Mouse (Mus musculus) left cerebral cortex, postnatal 4 days (tissue): ENCODE data around the gene Rsbn1. TPM values are rescaled to one million over a fixed set of nuclear protein-coding genes. Genes with fewer than 3 reads are reported as not detected.
A peak's percentile ranks its signal among the peaks of the same experiment; 100 is the strongest.

Experiments
- DNase-seq: peaks from one replicate; pipeline ENCODE4 v3.0.0-alpha.2; 2022
- intact Hi-C: fragments of 180-260 bp; cut with DNase I; formaldehyde crosslinking; loops from one replicate; pipeline ENCODE4 v1.15.1; 2025
- total RNA-seq, 2 experiments: library from RNA; stranded (reverse); gene quantifications; 2 replicates each; pipeline ENCODE4 v1.2.3; 2021

Gene Rsbn1
- total RNA-seq, 2 experiments from 2014 or later = 27.0 to 29.2 TPM

DNA sequence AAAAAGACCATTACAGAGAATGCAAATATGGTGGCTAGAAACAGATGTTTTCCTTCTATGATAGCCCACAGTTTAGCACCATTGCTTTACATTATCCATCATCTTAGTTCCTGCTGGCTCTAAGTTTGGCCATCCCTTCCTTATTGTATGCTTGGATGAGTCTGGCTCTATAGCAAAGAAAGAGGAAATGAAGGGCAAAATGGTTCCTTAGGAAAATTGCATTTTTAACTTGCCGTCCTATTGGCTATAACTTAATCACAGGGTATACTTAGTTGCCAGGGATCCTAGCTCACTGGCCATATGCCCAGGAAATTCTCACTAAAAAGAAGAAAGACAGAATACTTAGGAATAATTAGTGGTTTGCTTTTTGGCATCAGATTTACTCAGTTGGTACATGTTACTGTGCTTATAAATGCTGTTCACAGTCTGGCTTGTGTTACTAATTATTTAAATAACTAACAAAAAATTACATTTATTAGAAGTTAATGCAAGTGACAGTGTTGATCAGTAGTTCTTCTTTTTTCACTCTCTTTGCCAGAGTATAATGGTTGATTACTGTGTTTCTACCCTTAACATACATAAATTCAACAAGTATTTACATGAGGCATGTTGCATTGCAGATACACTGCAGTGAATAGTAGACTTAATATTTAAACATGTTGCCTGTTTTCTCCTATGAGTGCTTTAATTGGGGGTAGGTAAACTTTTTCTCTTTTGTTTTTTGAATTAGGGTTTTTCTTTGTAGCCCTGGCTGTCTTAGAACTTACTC lies 31.1 kb downstream of the Rsbn1 start:
- intact Hi-C loops = no loop called here
- DNase-seq = peak; percentile 25

GRCm38 (mm10) chr3:103948666-103949065 lies 34.7 kb downstream of the Rsbn1 start:
- DNase-seq = no peak
- intact Hi-C loops = no loop called here

GRCm38 (mm10) chr3:103960622-103961021 lies 46.7 kb downstream of the Rsbn1 start:
- no peak for DNase-seq
- intact Hi-C loops = loop anchor here (5.0 kb wide), 1 partner anchor 33 kb away; no protein-coding TSS in a partner anchor

DNA sequence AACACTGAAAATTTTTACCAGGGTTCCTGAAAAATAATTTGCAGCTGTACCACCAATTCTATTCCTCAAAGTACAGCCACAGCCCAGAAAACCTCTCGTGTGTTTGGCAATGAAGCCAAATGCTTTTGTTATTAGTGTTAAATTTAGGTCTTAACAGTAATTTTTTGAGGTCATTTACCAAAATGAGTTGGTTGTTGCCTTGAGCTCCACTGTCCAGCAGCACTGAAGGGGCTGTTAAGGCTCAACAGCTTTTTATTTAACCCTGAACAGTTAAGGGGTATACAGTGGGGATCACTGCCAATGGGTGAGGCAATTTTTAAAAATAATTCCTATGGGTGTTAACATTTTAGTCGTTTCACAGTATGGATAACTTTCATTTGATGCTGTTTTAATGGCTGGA lies 53.3 kb downstream of the Rsbn1 start:
- intact Hi-C loops = no loop called here
- DNase-seq = no peak

DNA sequence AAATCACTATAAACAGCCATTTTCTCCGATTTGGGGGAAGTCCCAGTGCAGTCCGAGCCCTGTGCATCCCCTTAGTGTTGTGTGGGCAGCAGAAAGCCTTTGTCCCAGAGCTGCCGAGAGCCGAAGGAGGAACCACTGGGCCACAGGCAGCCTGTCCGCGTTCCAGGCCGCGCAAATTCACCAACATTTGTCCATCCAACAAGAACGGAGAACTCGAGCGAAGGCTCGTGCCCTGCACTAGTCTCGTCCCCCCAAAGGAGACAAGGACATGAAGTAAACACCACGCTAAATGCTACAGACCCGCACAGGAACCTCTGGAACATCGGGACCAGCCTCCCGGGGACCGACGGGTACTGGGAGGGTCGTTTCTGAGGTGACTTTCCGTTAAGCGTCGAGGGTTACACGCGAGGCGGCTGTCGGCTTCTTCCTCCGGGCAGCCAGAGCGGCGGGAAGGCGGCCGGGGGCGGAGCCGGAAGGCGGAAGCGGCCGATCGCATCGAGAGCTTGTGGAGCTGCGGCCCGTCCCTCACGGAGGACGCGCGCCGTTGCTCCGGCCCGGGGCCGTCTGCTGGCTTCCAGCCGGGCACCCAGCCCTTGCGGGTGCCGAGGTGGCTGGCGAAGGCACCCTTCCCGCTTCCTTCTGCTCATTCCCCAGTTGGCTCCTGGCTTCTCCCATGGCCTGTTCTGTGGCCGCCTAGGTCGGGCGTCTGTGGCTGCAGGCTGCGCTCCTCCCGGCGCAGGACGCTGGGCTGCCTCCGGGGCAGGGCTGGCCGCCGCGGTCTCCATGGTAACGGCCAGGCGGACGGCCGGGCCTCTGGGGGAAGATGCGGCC lies 54.2 kb downstream of the Rsbn1 start, which contains the start of gene Phtf1:
TSS of gene Phtf1 (plus strand) at position 250 of the 831 bp plus-strand sequence.
- intact Hi-C loops = no loop called here
- peak; percentile 85 for DNase-seq

GRCm38 (mm10) chr3:103968701-103969100 lies 54.8 kb downstream of the Rsbn1 start:
- DNase-seq = peak; percentile 67
- intact Hi-C loops = no loop called here

- no peak for DNase-seq
- intact Hi-C loops = no loop called here
Measured at GRCm38 (mm10) chr3:103971157-103971556, 57.2 kb downstream of the Rsbn1 start.

DNA sequence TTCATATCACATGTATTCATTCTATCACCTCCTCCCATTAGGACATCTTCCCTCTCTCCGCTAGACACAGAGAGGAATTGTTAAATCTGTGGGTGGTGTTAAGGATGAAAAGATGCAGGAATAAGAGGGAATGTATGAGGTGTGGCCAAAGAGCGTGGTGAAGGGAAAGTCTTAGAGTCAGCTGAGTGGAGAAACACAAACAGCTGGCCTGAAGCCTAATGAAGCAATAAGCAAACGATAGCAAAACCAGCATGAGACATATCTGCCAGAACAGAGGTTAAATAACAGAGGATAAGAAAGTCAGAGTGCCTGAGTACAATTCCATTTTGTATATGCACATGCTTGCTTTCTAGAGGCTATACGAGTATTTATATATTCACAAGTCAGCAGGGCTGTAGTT lies 70.6 kb downstream of the Rsbn1 start:
- no peak for DNase-seq
- intact Hi-C loops = no loop called here

DNA sequence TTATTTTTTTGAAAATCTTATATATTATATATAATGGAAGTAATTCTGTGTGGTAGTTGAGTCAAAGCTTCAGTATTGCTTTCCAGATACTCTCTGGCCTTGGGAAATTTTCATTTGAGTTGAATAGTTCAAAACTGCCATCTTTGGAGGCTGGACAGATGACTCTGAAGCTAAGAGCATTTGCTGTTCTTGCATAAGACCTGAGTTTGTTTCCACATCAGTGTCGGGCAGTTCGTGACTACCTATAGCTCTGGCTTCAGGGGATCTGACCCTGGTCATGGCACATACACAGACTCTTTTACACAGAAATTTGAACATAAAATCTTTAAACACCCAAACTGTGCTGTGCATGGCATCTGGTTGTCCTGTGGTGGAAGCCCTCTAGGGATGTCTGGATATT lies 71.3 kb downstream of the Rsbn1 start:
- no peak for DNase-seq
- intact Hi-C loops = no loop called here

DNA sequence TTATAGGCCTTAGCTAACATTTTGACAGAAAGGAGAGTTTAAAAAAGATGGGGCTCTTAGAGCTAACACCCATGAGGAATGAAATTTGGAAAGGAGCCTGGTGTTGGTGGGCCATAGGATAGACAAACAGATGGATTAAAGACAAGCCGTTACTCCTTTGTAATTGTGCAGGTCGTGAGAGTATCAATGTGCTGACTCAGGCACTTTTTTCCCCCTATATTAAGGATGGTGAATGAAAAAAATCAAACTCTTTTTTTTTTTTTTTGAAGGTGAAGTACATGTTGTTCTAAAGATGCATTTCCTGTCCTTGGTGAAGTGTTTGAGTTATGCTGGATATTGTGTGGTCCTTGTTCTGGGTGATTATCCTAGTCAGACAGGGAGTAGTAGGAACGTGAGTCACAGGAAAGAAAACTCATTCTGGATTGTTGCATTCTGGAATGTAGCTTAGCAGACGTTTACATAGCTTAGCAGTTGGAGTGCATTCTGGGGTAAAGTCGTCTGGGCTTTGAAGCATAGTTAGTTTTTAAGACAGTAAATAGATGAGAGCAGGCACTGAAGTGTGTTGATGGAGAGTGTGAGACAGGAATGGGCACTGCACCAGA lies 74.0 kb downstream of the Rsbn1 start:
- intact Hi-C loops = no loop called here
- DNase-seq = no peak

GRCm38 (mm10) chr3:103989352-103989751 lies 75.4 kb downstream of the Rsbn1 start:
- no peak for DNase-seq
- intact Hi-C loops = no loop called here

GRCm38 (mm10) chr3:103991271-103991670 lies 77.4 kb downstream of the Rsbn1 start:
- intact Hi-C loops = no loop called here

DNA sequence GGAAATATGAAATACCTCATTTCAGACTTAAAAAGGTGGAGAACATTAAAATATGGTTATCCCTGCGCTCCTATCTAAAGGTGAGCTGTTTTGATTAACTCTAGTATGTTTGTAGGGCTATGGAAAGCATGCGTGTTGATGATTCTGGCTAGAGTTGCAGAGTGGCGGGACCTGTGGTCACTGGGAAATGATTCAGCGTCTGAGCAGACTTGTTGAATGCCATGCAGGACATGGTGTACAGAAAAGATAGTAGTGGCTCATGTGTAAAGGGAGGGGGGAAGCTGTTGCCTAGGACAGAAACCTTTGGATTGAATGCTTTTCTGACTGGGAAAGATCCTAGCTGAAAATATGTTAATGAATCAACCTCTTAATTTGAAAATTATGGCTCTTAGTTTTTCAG lies 84.8 kb downstream of the Rsbn1 start:
- intact Hi-C loops = no loop called here

More at GRCm38 (mm10) chr3:103991271-103991670, 77.4 kb downstream of the Rsbn1 start:
- DNase-seq = no peak

GRCm38 (mm10) chr3:104006896-104007466 lies 93.1 kb downstream of the Rsbn1 start:
- DNase-seq = no peak
- intact Hi-C loops = no loop called here

More for the DNA sequence above, 84.8 kb downstream of the Rsbn1 start:
- DNase-seq = no peak

DNA sequence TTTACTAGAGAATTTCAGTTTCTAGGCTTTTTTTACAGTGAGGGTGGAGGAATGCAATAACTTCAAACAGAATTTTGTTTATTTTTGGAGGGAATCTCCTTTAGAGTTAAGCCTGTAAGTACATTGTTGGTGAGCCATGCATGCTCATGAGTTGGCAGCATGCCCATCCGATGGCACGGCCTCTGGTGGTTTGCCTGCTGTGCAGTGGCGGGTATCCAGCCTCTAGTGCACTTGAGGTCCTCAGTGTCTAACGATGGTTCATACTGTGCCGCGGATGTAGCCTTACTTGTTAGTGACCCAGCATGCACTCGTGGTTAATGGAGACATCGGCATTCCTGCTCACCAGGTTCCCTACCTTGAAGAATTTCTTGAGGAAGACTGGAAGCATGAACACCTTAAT lies 93.6 kb downstream of the Rsbn1 start:
- intact Hi-C loops = no loop called here
- DNase-seq = peak; percentile 61

DNA sequence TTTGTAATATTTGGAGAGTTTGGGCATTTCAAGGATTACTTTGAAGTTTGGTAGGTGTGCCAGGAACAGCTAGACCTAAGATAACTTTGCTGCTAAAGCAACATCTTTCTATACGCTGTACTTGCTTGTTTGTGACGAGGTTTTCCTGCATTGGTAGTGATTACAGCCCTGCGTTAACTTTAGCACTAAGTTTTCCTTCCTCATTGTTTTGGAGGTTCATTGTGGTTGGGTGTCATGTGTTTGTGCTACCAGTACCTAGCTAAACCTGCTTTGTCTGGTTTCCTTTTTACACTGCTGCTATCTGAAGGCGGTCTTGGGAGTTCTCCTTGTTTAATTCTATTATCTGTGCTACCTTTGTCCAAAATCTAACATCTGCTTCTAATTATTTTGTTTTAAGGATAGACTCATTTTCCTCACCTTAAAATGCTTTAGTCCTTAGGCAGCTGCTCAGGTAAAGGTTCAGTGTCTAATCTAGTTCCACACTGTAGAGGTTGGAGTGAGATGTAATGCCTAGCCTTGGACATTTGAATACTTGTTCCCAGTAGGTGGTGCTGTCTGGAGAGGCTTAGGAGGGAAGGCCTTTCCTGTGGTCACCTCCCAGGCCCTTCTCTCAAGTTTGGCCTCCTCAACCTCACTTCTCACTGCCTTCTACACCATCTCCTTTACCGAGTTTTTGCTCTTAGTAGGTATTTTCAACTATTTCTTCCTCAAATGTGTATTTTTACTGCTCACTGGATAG lies 96.2 kb downstream of the Rsbn1 start:
- intact Hi-C loops = no loop called here
- no peak for DNase-seq

DNA sequence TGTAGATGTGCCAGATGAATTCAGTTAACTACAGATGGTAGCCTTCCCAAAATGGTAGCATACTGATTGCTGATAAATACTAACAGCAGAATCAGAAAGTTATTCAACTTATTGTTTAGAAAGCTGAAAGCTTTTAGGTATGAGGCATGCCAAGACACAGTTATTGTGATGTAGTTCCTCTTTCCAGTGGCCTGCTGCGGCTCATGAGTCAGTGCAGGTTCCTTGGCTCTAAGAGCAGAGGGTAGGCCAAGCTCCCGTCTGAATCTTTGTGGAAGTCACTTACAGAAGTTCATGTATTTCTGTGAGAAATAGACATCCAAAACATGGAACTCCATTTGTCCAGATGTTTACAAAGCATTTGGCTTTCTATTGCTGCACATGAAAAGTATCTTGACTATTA lies 98.1 kb downstream of the Rsbn1 start:
- no peak for DNase-seq
- intact Hi-C loops = no loop called here
